9 mouse cellular contexts compared by ENCODE assay signal in the genomic region with DNA sequence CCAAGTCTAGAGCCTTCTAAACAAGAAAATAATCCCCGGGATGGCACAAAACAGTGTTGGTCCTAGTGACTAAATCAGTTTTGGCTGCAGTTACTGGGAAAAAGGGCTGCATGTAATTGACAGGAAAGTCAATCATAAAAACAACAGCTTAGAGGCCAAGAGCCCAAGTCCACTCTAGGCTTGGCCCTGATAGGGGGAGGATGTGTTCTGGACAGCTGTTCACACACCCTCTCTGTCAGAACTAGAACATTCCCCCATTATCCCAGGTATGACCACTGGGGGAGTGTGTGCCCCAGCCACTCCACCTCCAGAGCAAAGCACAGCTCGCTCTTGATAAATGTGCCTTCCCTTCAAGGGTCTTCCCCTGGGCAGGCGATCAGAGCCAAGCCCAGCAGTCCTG. TPM values are rescaled to one million over a fixed set of nuclear protein-coding genes. Genes with fewer than 3 reads are reported as not detected.
A peak's percentile ranks its signal among the peaks of the same experiment; 100 is the strongest.
DNase-seq lines count a peak whose midpoint lies in the region; ATAC-seq and TF ChIP-seq lines count a peak whose summit lies in the region.
"Had no signal": no experiment of that assay in that cellular context is flagged by ENCODE, and none has a peak within 500 bp of the region (broad histone marks: within the 10 kb centered on the region; RNA-seq: fewer than 3 reads in every experiment).

No protein-coding gene starts in this region.

- dilution Hi-C loops in CH12.LX (cut with MboI; ENCODE audit: extremely low pct_ligation_motif_present, extremely low pct_unique_long_range_greater_than_20kb, low sequenced_read_pairs) = no loop called here

- 0 out of 2 replicates have a peak, but pooled peaks have one; percentile 4 for TF ChIP-seq POLR2A in CH12.LX (IDR thresholded peaks at IDR 0.05; ENCODE audit: low read depth, low read length)

- H3K9ac ChIP-seq in CH12.LX (ENCODE audit: insufficient read depth, low read depth) = no peak overlapping the region
- no peak overlapping the region for H3K9ac ChIP-seq in embryonic facial prominence, embryonic 12.5 days
- H3K9ac ChIP-seq in kidney, embryonic 15.5 days = 0 out of 2 replicates have a peak overlapping the region, but pooled peaks have one; percentile 7

- ATAC-seq in embryonic facial prominence, embryonic 12.5 days (ENCODE audit: insufficient number of reproducible peaks, insufficient read depth, low FRiP score, low TSS enrichment) = no peak
- ATAC-seq in kidney, embryonic 15.5 days (replicated peaks; ENCODE audit: low FRiP score) = no peak

- no peaks in the 10 kb centered on the region for H3K27me3 ChIP-seq in heart, embryonic 10.5 days (ENCODE audit: insufficient read depth, poor library complexity, severe bottlenecking)
- H3K27me3 ChIP-seq in CH12.LX (replicated peaks) = no peaks in the 10 kb centered on the region
- no peaks in the 10 kb centered on the region for H3K27me3 ChIP-seq in embryonic facial prominence, embryonic 12.5 days
- no peaks in the 10 kb centered on the region for H3K27me3 ChIP-seq in kidney, embryonic 15.5 days
- H3K27me3 ChIP-seq: megakaryocyte, embryonic 14.5 days had no signal

- peaks cover 15% of the 10 kb centered on the region for H3K79me2 ChIP-seq in CH12.LX (replicated peaks; ENCODE audit: control insufficient read depth, extremely low read depth, insufficient read depth, poor library complexity, severe bottlenecking)

- H3K4me3 ChIP-seq in heart, embryonic 10.5 days = no peak overlapping the region
- H3K4me3 ChIP-seq in CH12.LX (replicated peaks in 1 of 3; ENCODE audit: low read depth in 2 of 3, low read length in 2 of 3, poor library complexity in 1 of 3) = no peak overlapping the region
- no peak overlapping the region for H3K4me3 ChIP-seq in embryonic facial prominence, embryonic 12.5 days
- no peak overlapping the region for H3K4me3 ChIP-seq in kidney, embryonic 15.5 days (replicated peaks)
- H3K4me3 ChIP-seq: megakaryocyte, embryonic 14.5 days had no signal

- H3K4me1 ChIP-seq in heart, embryonic 10.5 days = peaks cover 46% of the 10 kb centered on the region
- H3K4me1 ChIP-seq in CH12.LX (ENCODE audit: control insufficient read depth in 1 of 2, insufficient read depth in 2 of 2) = peaks cover 37 to 67% of the 10 kb centered on the region in 2 experiments
- peaks cover 14% of the 10 kb centered on the region; the same call in 1 of the 2 replicates for H3K4me1 ChIP-seq in embryonic facial prominence, embryonic 12.5 days
- H3K4me1 ChIP-seq in kidney, embryonic 15.5 days = peaks cover 34% of the 10 kb centered on the region

- peak in 1 of 2 experiments; percentile 62 for TF ChIP-seq CTCF in CH12.LX (conservative IDR thresholded peaks at IDR 0.05 in 1 of 2, IDR thresholded peaks at IDR 0.05 in 1 of 2; ENCODE audit: low read depth in 2 of 2, low read length in 2 of 2)

- peak; percentile 34 for TF ChIP-seq RAD21 in CH12.LX (IDR thresholded peaks at IDR 0.05; ENCODE audit: low read depth, low read length)

- peak overlapping the region; percentile 86 for H3K27ac ChIP-seq in heart, embryonic 10.5 days
- no peak overlapping the region for H3K27ac ChIP-seq in CH12.LX (ENCODE audit: insufficient read depth, low read depth)
- 0 out of 2 replicates have a peak overlapping the region, but pooled peaks have one; percentile 37 for H3K27ac ChIP-seq in embryonic facial prominence, embryonic 12.5 days
- peak overlapping the region; percentile 48 for H3K27ac ChIP-seq in kidney, embryonic 15.5 days

- no peaks in the 10 kb centered on the region for H3K9me3 ChIP-seq in heart, embryonic 10.5 days
- H3K9me3 ChIP-seq in CH12.LX (replicated peaks; ENCODE audit: low read length) = no peaks in the 10 kb centered on the region
- H3K9me3 ChIP-seq in embryonic facial prominence, embryonic 12.5 days = no peaks in the 10 kb centered on the region
- H3K9me3 ChIP-seq in kidney, embryonic 15.5 days (replicated peaks) = no peaks in the 10 kb centered on the region
- H3K9me3 ChIP-seq: megakaryocyte, embryonic 14.5 days had no signal

- no peak for DNase-seq in heart, embryonic 10.5 days (ENCODE audit: low spot score)
- DNase-seq in heart, adult 8-10 months (ENCODE audit: low spot score) = no peak
- peak; percentile 48 for DNase-seq in CH12.LX (ENCODE audit: extremely low read depth)
- DNase-seq in ovary, postnatal 10 days (ENCODE audit: low spot score) = no peak
- no peak for DNase-seq in thymus, postnatal 14 days
- no peak for DNase-seq in cerebellum, adult 11 months

- in situ Hi-C loops in CH12.LX (cut with MboI; ENCODE audit: low pct_ligation_motif_present, low pct_unique_long_range_greater_than_20kb, low sequenced_read_pairs) = loop anchor here (5.0 kb wide), 1 partner anchor 103 kb away; no protein-coding TSS in a partner anchor

- peak overlapping the region; percentile 63 for H3K4me2 ChIP-seq in CH12.LX (ENCODE audit: insufficient read depth, low read depth, poor library complexity, severe bottlenecking)
- no peak overlapping the region for H3K4me2 ChIP-seq in embryonic facial prominence, embryonic 12.5 days (replicated peaks)
- H3K4me2 ChIP-seq in kidney, embryonic 15.5 days = no peak overlapping the region

- no peak for TF ChIP-seq EP300 in CH12.LX (IDR thresholded peaks at IDR 0.05; ENCODE audit: low read length)

- H3K36me3 ChIP-seq in heart, embryonic 10.5 days = peaks cover 16% of the 10 kb centered on the region
- H3K36me3 ChIP-seq in CH12.LX (replicated peaks in 1 of 2; ENCODE audit: control insufficient read depth in 1 of 2, insufficient read depth in 1 of 2, low read length in 1 of 2) = peaks cover 12 to 54% of the 10 kb centered on the region in 2 experiments
- peaks cover 11% of the 10 kb centered on the region; the same call in 1 of the 2 replicates for H3K36me3 ChIP-seq in embryonic facial prominence, embryonic 12.5 days
- peaks cover 19% of the 10 kb centered on the region for H3K36me3 ChIP-seq in kidney, embryonic 15.5 days

- 44% methylated on average over 3 of the region's 3 CpGs for WGBS in heart, embryonic 10.5 days
- WGBS in embryonic facial prominence, embryonic 12.5 days = 76% methylated on average over 3 of the region's 3 CpGs
- 56% methylated on average over 3 of the region's 3 CpGs for WGBS in kidney, embryonic 15.5 days

TF ChIP-seq in CH12.LX, 34 proteins besides CTCF, POLR2A, EP300 and RAD21:
- TF ChIP-seq KAT2A (IDR thresholded peaks at IDR 0.05; ENCODE audit: insufficient replicate concordance, low read length) = no peak
- peak; percentile 29; the same call in 1 of the 2 replicates for TF ChIP-seq SMC3 (IDR thresholded peaks at IDR 0.05; ENCODE audit: low read depth, low read length)
- TF ChIP-seq RCOR1 (conservative IDR thresholded peaks at IDR 0.05; ENCODE audit: low read depth, low read length) = no peak
- no peak for TF ChIP-seq MXI1 (IDR thresholded peaks at IDR 0.05; ENCODE audit: low read depth, low read length)

RNA-seq across cellular contexts. Expression of gene Akap1, which starts 14.7 kb away (rescaled TPM):
- 26.6 and 39.9 TPM in 2 replicates for polyA plus RNA-seq in heart, embryonic 10.5 days (2016; fragmentation: Nextera tagmentation; extraction: Ambion mirVana)
- 100 to 1,000 TPM; 113 to 148 (median 138) TPM for total RNA-seq in heart, adult 8-10 months (2022)
- total RNA-seq in CH12.LX (2012; rRNA removed) (46.4 and 57.6 TPM in 2 replicates), CH12.LX (2014; rRNA removed) (47.5 and 51.6 TPM in 2 replicates)
- 53.4 and 54.8 TPM in 2 replicates for polyA plus RNA-seq in CH12.LX (2012; ENCODE audit: insufficient read length, low read depth)
- 17.4 and 18.1 TPM in 2 replicates for polyA plus RNA-seq in embryonic facial prominence, embryonic 12.5 days (2016; fragmentation: Nextera tagmentation; extraction: Ambion mirVana)
- 20.8 and 22.2 TPM in 2 replicates for polyA plus RNA-seq in kidney, embryonic 15.5 days (2015; fragmentation: Nextera tagmentation; extraction: Ambion mirVana)
